Mouse (Mus musculus) CH12.LX (cell line): Measurements from ENCODE around the gene Hcfc2. TPM values are rescaled to one million over a fixed set of nuclear protein-coding genes. Genes with fewer than 3 reads are reported as not detected.

ENCODE experiments used
- DNase-seq: peaks from one replicate; pipeline ENCODE4 v3.0.0-alpha.2; 2013; ENCODE audit errors: extremely low read depth
- H3K27ac ChIP-seq: 2 replicates; pipeline ENCODE4 v1.5.1; 2012; ENCODE audit warnings: low read depth, mild to moderate bottlenecking, control low read depth, moderate library complexity; ENCODE audit not compliant: insufficient read depth
- H3K27me3 ChIP-seq: replicated peaks from 2 replicates; pipeline ENCODE3; 2012; ENCODE audit warnings: inconsistent platforms
- H3K36me3 ChIP-seq, 2 experiments: replicated peaks in 1 of 2; 2 replicates each; pipeline versions ENCODE3 to v1.6.1; 2012; ENCODE audit warnings: inconsistent platforms in 1 of 2, low read length in 1 of 2, mild to moderate bottlenecking in 1 of 2, mixed read lengths in 1 of 2, moderate library complexity in 1 of 2; ENCODE audit not compliant: control insufficient read depth in 1 of 2, insufficient read depth in 1 of 2
- H3K4me1 ChIP-seq, 2 experiments: 2 replicates each; pipeline ENCODE4 v1.6.1; 2012; ENCODE audit warnings: inconsistent platforms in 1 of 2, moderate library complexity in 1 of 2; ENCODE audit not compliant: insufficient read depth in 2 of 2, control insufficient read depth in 1 of 2
- H3K4me2 ChIP-seq: 2 replicates; pipeline ENCODE4 v1.6.1; 2012; ENCODE audit warnings: low read depth, mild to moderate bottlenecking, control low read depth; ENCODE audit not compliant: poor library complexity, insufficient read depth, severe bottlenecking
- H3K4me3 ChIP-seq, 3 experiments: fragments of 150-350 bp in 1 of 3; sonication (generic) in 1 of 3; replicated peaks in 1 of 3; 2 replicates each; pipeline versions ENCODE3 to v1.5.1; 2011 to 2012; ENCODE audit warnings: low read depth in 2 of 3, low read length in 2 of 3, mild to moderate bottlenecking in 2 of 3, moderate library complexity in 2 of 3, control low read depth in 1 of 3, improper control_type of control experiment in 1 of 3, inconsistent platforms in 1 of 3, mixed read lengths in 1 of 3; ENCODE audit not compliant: poor library complexity in 1 of 3
- H3K79me2 ChIP-seq: replicated peaks from 2 replicates; pipeline ENCODE4 v1.6.1; 2012; ENCODE audit warnings: mild to moderate bottlenecking, moderate library complexity; ENCODE audit not compliant: control insufficient read depth, poor library complexity, insufficient read depth, severe bottlenecking; ENCODE audit errors: extremely low read depth
- H3K9ac ChIP-seq: 2 replicates; pipeline ENCODE4 v1.6.1; 2012; ENCODE audit warnings: low read depth, mild to moderate bottlenecking, control low read depth, moderate library complexity; ENCODE audit not compliant: insufficient read depth
- H3K9me3 ChIP-seq: replicated peaks from 2 replicates; pipeline ENCODE3; 2012; ENCODE audit warnings: low read length, inconsistent platforms, mixed read lengths
- BHLHE40 ChIP-seq: IDR thresholded peaks from 2 replicates; pipeline ENCODE4 v1.6.1; 2011; ENCODE audit warnings: mild to moderate bottlenecking, low read depth, low read length, improper control_type of control experiment
- CTCF ChIP-seq, 2 experiments: IDR thresholded peaks in 1 of 2; conservative IDR thresholded peaks in 1 of 2; 2 replicates each; pipeline ENCODE4 v1.5.1; 2011 to 2012; ENCODE audit warnings: low read depth in 2 of 2, low read length in 2 of 2, improper control_type of control experiment in 1 of 2, inconsistent platforms in 1 of 2, mild to moderate bottlenecking in 1 of 2, moderate library complexity in 1 of 2
- ELF1 ChIP-seq: IDR thresholded peaks from 2 replicates; pipeline ENCODE4 v1.6.1; 2014; ENCODE audit warnings: low read depth, mild to moderate bottlenecking, inconsistent platforms, low read length, improper control_type of control experiment
- EP300 ChIP-seq: IDR thresholded peaks from 2 replicates; pipeline ENCODE4 v1.6.1; 2011; ENCODE audit warnings: low read length, improper control_type of control experiment
- GABPA ChIP-seq: IDR thresholded peaks from 2 replicates; pipeline ENCODE4 v1.6.1; 2012; ENCODE audit warnings: low read depth, low read length, improper control_type of control experiment, inconsistent platforms; ENCODE audit not compliant: insufficient replicate concordance
- IRF4 ChIP-seq: IDR thresholded peaks from 2 replicates; pipeline ENCODE4 v1.6.1; 2014; ENCODE audit warnings: low read depth, mild to moderate bottlenecking, inconsistent platforms, low read length, improper control_type of control experiment
- JUN ChIP-seq: IDR thresholded peaks from 2 replicates; pipeline ENCODE4 v1.6.1; 2011; ENCODE audit warnings: low read depth, mild to moderate bottlenecking, low read length, improper control_type of control experiment, moderate library complexity; ENCODE audit not compliant: insufficient read depth
- JUND ChIP-seq: conservative IDR thresholded peaks from 2 replicates; pipeline ENCODE4 v1.6.1; 2011; ENCODE audit warnings: low read depth, low read length, improper control_type of control experiment
- KAT2A ChIP-seq: IDR thresholded peaks from 2 replicates; pipeline ENCODE4 v1.6.1; 2012; ENCODE audit warnings: low read length, improper control_type of control experiment, inconsistent platforms; ENCODE audit not compliant: insufficient replicate concordance
- MAFK ChIP-seq: IDR thresholded peaks from 2 replicates; pipeline ENCODE4 v1.6.1; 2011; ENCODE audit warnings: low read length, improper control_type of control experiment; ENCODE audit not compliant: insufficient replicate concordance
- MAX ChIP-seq: IDR thresholded peaks from 2 replicates; pipeline ENCODE4 v1.6.1; 2011; ENCODE audit warnings: low read length, improper control_type of control experiment
- MAZ ChIP-seq: IDR thresholded peaks from 2 replicates; pipeline ENCODE4 v1.6.1; 2012; ENCODE audit warnings: low read depth, mild to moderate bottlenecking, inconsistent platforms, low read length, improper control_type of control experiment, moderate library complexity
- MEF2A ChIP-seq: IDR thresholded peaks from 2 replicates; pipeline ENCODE4 v1.6.1; 2014; ENCODE audit warnings: low read depth, mild to moderate bottlenecking, inconsistent platforms, low read length, improper control_type of control experiment, borderline replicate concordance
- MYC ChIP-seq: IDR thresholded peaks from 2 replicates; pipeline ENCODE4 v1.6.1; 2011; ENCODE audit warnings: low read depth, mild to moderate bottlenecking, improper control_type of control experiment, low read length
- NELFE ChIP-seq: IDR thresholded peaks from 2 replicates; pipeline ENCODE4 v1.6.1; 2011; ENCODE audit warnings: low read depth, low read length, improper control_type of control experiment
- PAX5 ChIP-seq: IDR thresholded peaks from 2 replicates; pipeline ENCODE4 v1.6.1; 2012; ENCODE audit warnings: low read length, inconsistent platforms, mixed read lengths
- POLR2A ChIP-seq: IDR thresholded peaks from 2 replicates; pipeline ENCODE4 v1.6.1; 2011; ENCODE audit warnings: low read depth, mild to moderate bottlenecking, improper control_type of control experiment, low read length
- RAD21 ChIP-seq: IDR thresholded peaks from 2 replicates; pipeline ENCODE4 v1.6.1; 2011; ENCODE audit warnings: low read depth, mild to moderate bottlenecking, low read length, improper control_type of control experiment, moderate library complexity
- SMC3 ChIP-seq: IDR thresholded peaks from 2 replicates; pipeline ENCODE4 v1.6.1; 2011; ENCODE audit warnings: low read depth, low read length, improper control_type of control experiment
- TBP ChIP-seq: conservative IDR thresholded peaks from 2 replicates; pipeline ENCODE4 v1.6.1; 2011; ENCODE audit warnings: low read depth, low read length, improper control_type of control experiment
- TCF12 ChIP-seq: IDR thresholded peaks from 2 replicates; pipeline ENCODE4 v1.6.1; 2014; ENCODE audit warnings: low read depth, mild to moderate bottlenecking, inconsistent platforms, low read length, improper control_type of control experiment
- USF1 ChIP-seq: IDR thresholded peaks from 2 replicates; pipeline ENCODE4 v1.6.1; 2014; ENCODE audit warnings: low read depth, mild to moderate bottlenecking, inconsistent platforms, low read length, improper control_type of control experiment
- USF2 ChIP-seq: conservative IDR thresholded peaks from 2 replicates; pipeline ENCODE4 v1.6.1; 2011; ENCODE audit warnings: low read depth, low read length, improper control_type of control experiment
- ZC3H11A ChIP-seq: IDR thresholded peaks from 2 replicates; pipeline ENCODE4 v1.6.1; 2012; ENCODE audit warnings: low read depth, mild to moderate bottlenecking, inconsistent platforms, low read length, improper control_type of control experiment
- dilution Hi-C: fragments of 300-500 bp; cut with MboI; formaldehyde crosslinking; loops from 2 replicates; pipeline ENCODE4 v1.14.3; 2020; ENCODE audit warnings: low sequenced_read_pairs; ENCODE audit not compliant: extremely low pct_unique_long_range_greater_than_20kb, extremely low pct_ligation_motif_present
- in situ Hi-C: fragments of 300-500 bp; cut with MboI; formaldehyde crosslinking; loops from 3 replicates; pipeline ENCODE4 v1.14.3; 2019; ENCODE audit warnings: low sequenced_read_pairs, low pct_ligation_motif_present, low pct_unique_long_range_greater_than_20kb, mixed read lengths
- polyA plus RNA-seq: library from polyadenylated mRNA; unstranded; fragments of >175 nt; gene quantifications from 2 replicates; pipeline ENCODE4 v1.2.1, GENCODE M21; 2012; ENCODE audit warnings: low read depth; ENCODE audit not compliant: insufficient read length
- total RNA-seq, 2 experiments: library from RNA; depleted of rRNA; stranded (reverse); fragments of 300-350 nt in 1 of 2; fragments of >200 nt in 1 of 2; gene quantifications; 2 replicates each; pipeline ENCODE4 v1.2.3; 2012 to 2014

Hcfc2 gene
- total and polyA plus RNA-seq, 3 experiments = 10.5 to 13.0 (median 12.3) TPM

- DNase-seq = no peak
- in situ Hi-C loops = no loop called here
- Histone ChIP-seq H3K4me3 (no peak overlapping the region), H3K9me3 (no peaks in the 10 kb centered on the region), H3K79me2 (no peaks in the 10 kb centered on the region; the same call in 1 of the 2 replicates), H3K4me1 (no peaks in the 10 kb centered on the region), H3K27me3 (no peaks in the 10 kb centered on the region), H3K36me3 (peaks cover 74 to 94% of the 10 kb centered on the region in 2 experiments), H3K9ac (no peak overlapping the region), H3K27ac (no peak overlapping the region), H3K4me2 (no peak overlapping the region)
- TF ChIP-seq RAD21 (no peak), MEF2A (no peak), NELFE (no peak), EP300 (no peak), BHLHE40 (no peak), MAX (no peak), TBP (no peak), ELF1 (no peak), USF2 (no peak), MAZ (no peak), USF1 (no peak)
- dilution Hi-C loops = no loop called here
Measured at GRCm38 (mm10) chr10:82750778-82751177, 54.8 kb downstream of the Hcfc2 start.

- Histone ChIP-seq H3K27ac (no peak overlapping the region), H3K9ac (no peak overlapping the region), H3K9me3 (no peaks in the 10 kb centered on the region), H3K79me2 (peaks cover 7% of the 10 kb centered on the region; the same call in 1 of the 2 replicates), H3K4me3 (no peak overlapping the region)
- no peak for DNase-seq
- no peak for TF ChIP-seq KAT2A
- no peak for TF ChIP-seq CTCF (conservative IDR thresholded peaks at IDR 0.05 in 1 of 2, IDR thresholded peaks at IDR 0.05 in 1 of 2; ENCODE audit: low read depth in 2 of 2, low read length in 2 of 2)
- TF ChIP-seq MEF2A = no peak
- no peak for TF ChIP-seq MYC
- no peak for TF ChIP-seq ZC3H11A
- TF ChIP-seq RAD21 = no peak
- no peak for TF ChIP-seq EP300
- TF ChIP-seq MAFK = no peak
- TF ChIP-seq TCF12 = no peak
- no peak for TF ChIP-seq SMC3
- no peak for TF ChIP-seq USF1
- no peak for TF ChIP-seq IRF4
- TF ChIP-seq GABPA = no peak
- no peak for TF ChIP-seq JUN
- no peak for TF ChIP-seq ELF1
- TF ChIP-seq POLR2A = no peak
- TF ChIP-seq PAX5 = no peak
- no peak for TF ChIP-seq JUND
- no peak for TF ChIP-seq MAZ
- TF ChIP-seq, all 38 proteins: peak for 0
- in situ Hi-C loops = no loop called here
- H3K4me2 ChIP-seq = no peak overlapping the region
- H3K36me3 ChIP-seq = peaks cover 73 to 93% of the 10 kb centered on the region in 2 experiments
- dilution Hi-C loops = no loop called here
- H3K4me1 ChIP-seq = no peaks in the 10 kb centered on the region
- H3K27me3 ChIP-seq = no peaks in the 10 kb centered on the region
Measured at GRCm38 (mm10) chr10:82752921-82753320, 57.0 kb downstream of the Hcfc2 start.
